Mouse (Mus musculus) B cell, adult 67 days (primary cell): ENCODE results near the gene Gm10644. TPM values are rescaled to one million over a fixed set of nuclear protein-coding genes. Genes with fewer than 3 reads are reported as not detected.

Source experiments
- total RNA-seq, 2 experiments: library from RNA; stranded (reverse); gene quantifications; 4 replicates each; pipeline ENCODE4 v1.2.4; 2023

The Gm10644 gene
- 1 to 10 TPM; 1.7 to 2.9 TPM for total RNA-seq

DNA sequence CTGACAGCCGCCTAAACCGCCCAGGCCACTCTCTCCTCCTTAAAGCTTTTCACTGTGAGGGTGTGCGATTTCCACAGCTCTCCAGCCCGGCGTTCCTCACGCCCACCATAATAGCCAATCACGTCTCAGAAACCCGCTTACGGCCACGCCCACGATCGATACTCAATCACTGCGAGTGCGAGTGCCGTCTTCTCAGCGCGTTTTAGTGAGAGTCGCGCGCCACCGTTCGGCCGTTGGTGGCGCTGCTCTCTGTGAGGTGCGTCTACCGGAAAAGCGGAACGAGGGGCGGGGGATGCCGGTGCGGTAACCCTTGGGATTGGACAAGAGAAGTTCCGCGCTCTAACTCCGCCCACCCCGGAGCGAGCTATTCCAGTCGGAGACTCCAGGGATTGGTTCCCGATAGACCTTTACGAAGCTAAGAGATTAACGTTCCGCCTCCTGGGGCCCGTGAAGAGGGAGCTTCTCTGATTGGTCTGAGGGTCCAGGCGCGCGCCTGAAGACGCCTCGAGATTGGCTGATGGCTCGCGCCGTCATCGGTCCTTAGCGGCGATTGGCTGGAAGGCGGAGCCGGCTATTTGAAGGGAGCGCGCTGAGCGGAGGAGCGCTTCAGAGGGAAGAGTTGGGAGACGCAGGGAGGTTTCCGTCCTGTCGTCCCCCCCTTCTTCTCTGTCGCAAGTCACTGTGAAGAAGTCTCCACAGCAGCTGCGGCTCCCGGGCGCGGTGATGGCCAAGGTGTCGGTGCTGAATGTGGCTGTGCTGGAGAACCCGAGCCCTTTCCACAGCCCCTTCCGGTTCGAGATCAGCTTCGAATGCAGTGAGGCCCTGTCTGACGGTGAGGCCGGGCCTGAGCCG lies at the start of gene Gm10644, which contains the start of gene Asf1b:
Gm10644 (minus strand) TSS at position 100 of the 852 bp plus-strand sequence.
Asf1b (plus strand) TSS at position 402 of the 852 bp plus-strand sequence.

DNA sequence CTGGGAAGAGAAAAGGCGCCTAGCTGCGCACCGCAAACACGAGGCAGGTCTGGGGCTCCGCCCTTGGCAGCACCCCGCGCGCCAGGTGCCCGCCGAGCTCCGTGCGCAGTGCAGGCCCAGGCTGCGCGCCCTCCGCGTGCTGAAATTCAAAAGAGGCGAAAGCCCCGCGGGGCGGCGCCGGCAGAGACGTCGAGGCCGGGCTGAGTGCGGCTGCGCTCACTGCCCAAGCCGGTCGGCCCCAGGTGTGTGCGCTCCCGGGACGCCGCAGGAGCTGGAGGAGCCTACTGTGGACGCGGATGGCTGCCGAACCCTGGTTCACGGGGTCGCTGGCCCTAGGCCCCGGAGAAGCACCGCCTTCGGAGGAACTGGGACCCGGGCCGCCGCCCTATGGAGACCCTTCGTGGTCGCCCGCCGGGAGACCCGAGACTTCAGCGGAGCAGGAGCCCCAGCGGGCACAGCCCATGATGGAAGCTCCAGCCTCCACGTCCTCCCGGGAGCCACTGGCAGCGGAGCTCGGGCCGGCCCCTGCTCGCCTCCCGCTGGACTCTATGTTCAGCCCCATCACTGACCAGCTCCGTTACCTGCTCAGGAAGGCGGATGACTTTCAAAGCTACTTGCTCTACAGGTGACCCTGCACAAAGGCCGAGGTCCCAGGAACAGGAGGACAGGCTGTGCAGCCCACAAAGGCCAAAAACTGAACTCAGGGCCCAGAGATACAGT lies 46.4 kb upstream of the Gm10644 start, which contains the start of gene 1700067K01Rik:
1700067K01Rik (plus strand) TSS at position 222 of the 720 bp plus-strand sequence.

DNA sequence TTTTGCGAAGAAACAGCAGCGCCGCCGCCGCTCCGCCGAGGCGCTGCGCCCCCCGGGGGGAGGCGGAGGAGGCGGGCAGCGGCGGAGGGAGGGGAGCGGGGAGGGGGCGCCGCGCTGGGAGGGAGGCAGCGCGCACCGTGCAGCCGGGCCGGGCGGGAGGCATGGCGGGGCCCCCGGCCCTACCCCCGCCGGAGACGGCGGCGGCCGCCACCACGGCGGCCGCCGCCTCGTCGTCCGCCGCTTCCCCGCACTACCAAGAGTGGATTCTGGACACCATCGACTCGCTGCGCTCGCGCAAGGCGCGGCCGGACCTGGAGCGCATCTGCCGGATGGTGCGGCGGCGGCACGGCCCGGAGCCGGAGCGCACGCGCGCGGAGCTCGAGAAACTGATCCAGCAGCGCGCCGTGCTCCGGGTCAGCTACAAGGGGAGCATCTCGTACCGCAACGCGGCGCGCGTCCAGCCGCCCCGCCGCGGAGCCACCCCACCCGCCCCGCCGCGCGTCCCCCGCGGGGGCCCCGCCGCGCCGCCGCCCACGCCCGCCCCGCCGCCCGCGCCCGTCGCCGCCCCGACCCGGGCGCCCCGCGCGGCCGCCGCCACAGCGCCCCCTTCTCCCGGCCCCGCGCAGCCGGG lies 42.6 kb upstream of the Gm10644 start, which contains the start of gene Samd1:
Samd1 (plus strand) TSS at position 162 of the 631 bp plus-strand sequence.

DNA sequence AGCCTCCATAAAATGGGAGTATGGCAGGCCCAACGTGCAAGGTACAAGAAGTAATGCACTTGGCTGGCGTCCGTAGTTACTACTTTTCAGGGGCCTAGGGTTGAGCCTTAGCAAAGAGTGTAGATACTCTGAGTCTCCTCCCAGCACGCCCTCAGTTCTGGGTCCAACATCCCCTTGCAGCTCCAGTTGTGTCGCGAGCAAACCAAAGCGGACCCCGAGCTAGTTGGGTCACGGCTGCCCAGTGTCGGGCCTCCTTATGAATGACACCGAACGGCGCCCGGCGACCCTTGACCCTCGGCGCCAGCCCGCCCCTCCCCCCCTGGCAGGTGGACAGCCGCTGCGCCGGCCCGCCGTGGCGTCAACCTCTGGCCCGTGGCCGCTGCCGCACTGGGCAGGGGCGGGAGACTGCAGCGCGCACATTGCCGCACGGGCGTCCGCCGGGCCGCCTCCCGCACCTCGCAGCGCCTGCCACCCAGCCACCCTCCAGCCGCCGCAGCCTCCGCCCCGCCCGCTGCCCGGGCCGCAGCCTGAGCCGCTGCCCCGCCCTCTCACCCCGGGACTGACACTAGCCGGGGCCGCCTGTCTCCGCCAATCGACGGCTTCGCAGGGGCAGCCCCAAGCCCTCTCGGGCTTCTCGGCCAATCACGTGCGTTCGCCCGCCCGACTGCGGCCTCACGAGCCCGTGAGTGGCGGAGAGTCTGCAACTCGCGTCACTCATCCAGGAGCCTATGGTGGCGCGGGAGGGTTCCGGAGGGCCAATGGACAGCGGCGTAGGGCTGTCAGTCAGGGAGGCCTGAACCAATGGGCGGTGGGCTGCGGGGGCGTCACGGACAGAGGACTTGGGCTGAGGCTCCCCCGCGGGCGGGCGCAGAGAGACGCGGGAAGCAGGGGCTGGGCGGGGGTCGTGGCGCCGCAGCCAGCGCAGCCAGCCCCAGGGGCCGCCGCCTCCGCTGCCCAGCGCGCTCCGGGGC lies 17.4 kb upstream of the Gm10644 start, which contains the start of gene Prkaca:
Prkaca (plus strand) TSS at position 844 of the 971 bp plus-strand sequence.

DNA sequence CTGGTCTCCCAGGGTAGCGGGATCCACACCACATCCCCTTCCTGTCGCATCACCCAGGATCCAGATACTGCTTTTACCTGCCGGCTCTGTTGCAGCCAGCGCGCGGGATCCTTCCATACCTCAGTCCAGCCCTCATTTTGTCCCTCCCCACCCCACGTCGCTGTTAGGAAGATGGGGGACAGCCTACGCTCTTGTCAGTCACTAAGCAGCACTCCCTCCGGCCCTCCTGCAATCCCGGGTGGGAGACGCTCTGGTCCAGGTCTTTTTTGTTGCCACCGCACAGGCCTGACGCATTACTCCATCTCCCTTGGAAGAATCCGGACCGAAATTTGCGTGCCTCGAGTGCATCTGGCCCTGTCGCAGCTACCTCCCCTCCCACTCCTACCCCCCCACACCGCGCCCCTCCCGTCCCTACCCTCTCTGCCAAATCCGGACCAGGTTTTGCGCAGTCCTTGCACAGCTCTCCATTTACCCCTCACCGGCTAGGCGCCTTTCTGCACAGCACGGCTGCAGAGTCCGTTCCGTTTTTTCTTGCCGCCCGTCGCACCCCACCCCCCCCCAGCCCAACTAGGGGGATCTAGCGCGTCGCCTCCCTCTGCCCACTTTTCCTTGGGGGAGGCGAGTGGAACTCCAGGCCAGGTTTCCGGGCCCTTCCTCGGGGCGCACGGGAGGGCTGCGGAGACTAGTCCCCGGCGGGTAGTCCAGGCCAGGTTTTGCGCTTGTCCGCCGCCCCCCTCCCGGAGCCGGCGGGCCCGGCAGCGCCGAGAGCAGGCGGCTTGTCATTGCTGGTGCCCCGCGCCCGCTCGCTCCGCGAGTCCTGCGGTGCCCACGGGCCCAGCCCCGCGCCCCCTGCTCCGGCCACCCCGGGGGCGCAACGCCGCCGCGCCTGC lies 55.4 kb downstream of the Gm10644 start, which contains the start of gene Adgrl1:
Adgrl1 (plus strand) TSS at position 743 of the 890 bp plus-strand sequence.

Other genes starting within 250 kb of the Gm10644 start
- gene Ddx39, start 240.0 kb downstream of the Gm10644 start, total RNA-seq: 100 to 1,000 TPM; 118 to 122 TPM
- 100 to 1,000 TPM; 576 to 708 TPM for gene Adgre5, start 213.9 kb downstream of the Gm10644 start, total RNA-seq
- gene Adgrl1, start 55.1 kb downstream of the Gm10644 start, total RNA-seq: 10 to 100 TPM in 1 of 2 experiments, 1 to 10 TPM in 1; 7.9 to 10.3 TPM
- 1 to 10 TPM; 7.7 to 8.8 TPM for gene Asf1b, start 302 bp upstream of the Gm10644 start, total RNA-seq
- 10 to 100 TPM; 45.3 to 45.4 TPM for gene Prkaca, start 17.8 kb upstream of the Gm10644 start, total RNA-seq
- 10 to 100 TPM; 53.9 to 61.1 TPM for gene Samd1, start 42.5 kb upstream of the Gm10644 start, total RNA-seq
- under 1 TPM; 0.53 to 0.58 TPM for gene 1700067K01Rik, start 46.3 kb upstream of the Gm10644 start, total RNA-seq
- gene 2210011C24Rik, start 57.0 kb upstream of the Gm10644 start, total RNA-seq: not detected
- not detected for gene Palm3, start 66.3 kb upstream of the Gm10644 start, total RNA-seq
- 100 to 1,000 TPM; 107 to 110 TPM for gene Il27ra, start 87.4 kb upstream of the Gm10644 start, total RNA-seq
- gene Rln3, start 89.8 kb upstream of the Gm10644 start, total RNA-seq: not detected
- gene Gm10643, start 109.9 kb upstream of the Gm10644 start, total RNA-seq: 1 to 10 TPM; 3.3 to 5.1 TPM
- gene Rfx1, start 111.6 kb upstream of the Gm10644 start, total RNA-seq: 10 to 100 TPM; 66.0 to 85.3 TPM
- 10 to 100 TPM; 53.6 to 55.6 TPM for gene Dcaf15, start 149.6 kb upstream of the Gm10644 start, total RNA-seq
- under 1 TPM; 0.36 to 0.46 TPM for gene Podnl1, start 170.8 kb upstream of the Gm10644 start, total RNA-seq
- gene Cc2d1a, start 192.7 kb upstream of the Gm10644 start, total RNA-seq: 10 to 100 TPM; 33.4 to 38.3 TPM
- 1 to 10 TPM in 1 of 2 experiments, under 1 TPM in 1; 0.77 to 2.1 TPM for gene 4930432K21Rik, start 192.8 kb upstream of the Gm10644 start, total RNA-seq
- not detected for gene Nanos3, start 230.0 kb upstream of the Gm10644 start, total RNA-seq